Mouse (Mus musculus) small intestine, adult 2 months (tissue): ENCODE data around the gene Bhlhe40.

Source experiments
- CTCF ChIP-seq: fragments of 200-500 bp; IDR thresholded peaks from 2 replicates; pipeline ENCODE4 v1.5.1; 2012; ENCODE audit warnings: low read depth, mild to moderate bottlenecking, control low read depth, inconsistent platforms, low read length, moderate library complexity, mixed read lengths; ENCODE audit not compliant: insufficient replicate concordance, insufficient read length; ENCODE audit errors: extremely low read depth
- POLR2A ChIP-seq: fragments of 200-500 bp; IDR thresholded peaks from 2 replicates; pipeline ENCODE4 v1.6.1; 2012; ENCODE audit warnings: low read depth, mild to moderate bottlenecking, control low read depth, inconsistent platforms, low read length, moderate library complexity

DNA sequence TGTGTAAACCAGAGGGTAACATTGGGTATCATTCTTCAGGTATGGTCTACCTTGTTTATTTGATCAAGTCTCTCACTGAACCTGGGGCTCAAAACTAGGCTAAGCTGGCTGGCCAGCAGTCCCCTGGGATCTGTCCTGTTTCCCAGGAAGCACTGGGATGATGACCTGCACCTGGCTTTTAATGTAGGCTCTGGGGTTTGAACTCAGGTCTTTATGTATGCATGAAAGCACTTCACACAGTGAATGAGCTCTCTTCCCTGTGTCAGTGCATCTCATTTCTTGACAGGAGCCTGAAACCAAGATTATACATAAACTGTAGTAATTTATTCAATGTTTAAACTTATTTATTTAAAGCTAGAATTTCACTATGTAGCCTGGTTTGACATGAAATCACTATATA, 51.7 kb downstream of the Bhlhe40 start:
- no peak for TF ChIP-seq CTCF
- no peak for TF ChIP-seq POLR2A
